In genomic region chr19:53051288-53051985, GRCm38 (mm10) we compare ENCODE assay signal across 8 mouse cellular contexts. TPM values are rescaled to one million over a fixed set of nuclear protein-coding genes. Genes with fewer than 3 reads are reported as not detected.
DNase-seq lines count a peak whose midpoint lies in the region; ATAC-seq lines count a peak whose summit lies in the region.

No protein-coding gene starts in this region.

- peaks cover 6% of the 10 kb centered on the region for H3K4me1 ChIP-seq in intestine, embryonic 16.5 days (ENCODE audit: control insufficient read depth, insufficient read depth, low read length)
- peaks cover 7% of the 10 kb centered on the region; the same call in 1 of the 2 replicates for H3K4me1 ChIP-seq in intestine, embryonic 15.5 days (replicated peaks)
- H3K4me1 ChIP-seq in forebrain, embryonic 11.5 days (replicated peaks; ENCODE audit: control insufficient read depth, insufficient read depth, low read length), result peaks cover 7% of the 10 kb centered on the region; the same call in 1 of the 2 replicates
- H3K4me1 ChIP-seq in midbrain, embryonic 11.5 days (ENCODE audit: control insufficient read depth, insufficient read depth, low read length), result peaks cover 9% of the 10 kb centered on the region

- DNase-seq in adipocyte (ENCODE audit: low spot score), result peak; percentile 90
- no peak for DNase-seq in forebrain, embryonic 11.5 days (ENCODE audit: low spot score)
- peak; percentile 87 for DNase-seq in midbrain, embryonic 11.5 days (ENCODE audit: low spot score, missing footprints)
- DNase-seq in thymus, postnatal 14 days, result no peak
- DNase-seq in layer of hippocampus, adult 9-11 months, result no peak
- DNase-seq in frontal cortex, postnatal 36 days (ENCODE audit: low spot score in 2 of 2), result no peak

- H3K27me3 ChIP-seq in intestine, embryonic 16.5 days (replicated peaks; ENCODE audit: control insufficient read depth, insufficient read depth, low read length), result no peaks in the 10 kb centered on the region
- no peaks in the 10 kb centered on the region for H3K27me3 ChIP-seq in intestine, embryonic 15.5 days (replicated peaks)
- H3K27me3 ChIP-seq in forebrain, embryonic 11.5 days (ENCODE audit: control insufficient read depth, insufficient read depth, low read length), result no peaks in the 10 kb centered on the region
- H3K27me3 ChIP-seq in midbrain, embryonic 11.5 days (ENCODE audit: control insufficient read depth, insufficient read depth, low read length), result no peaks in the 10 kb centered on the region

- peak; percentile 22; the same call in 1 of the 2 replicates for ATAC-seq in intestine, embryonic 16.5 days
- no peak; the same call in 1 of the 2 replicates for ATAC-seq in intestine, embryonic 15.5 days
- 0 out of 2 replicates have a peak, but pooled peaks have one; percentile 36 for ATAC-seq in forebrain, embryonic 11.5 days (replicated peaks; ENCODE audit: low FRiP score)
- ATAC-seq in midbrain, embryonic 11.5 days (ENCODE audit: low FRiP score), result no peak

- H3K4me2 ChIP-seq in intestine, embryonic 16.5 days (ENCODE audit: low read depth, low read length), result no peak overlapping the region
- no peak overlapping the region for H3K4me2 ChIP-seq in intestine, embryonic 15.5 days (replicated peaks)
- no peak overlapping the region for H3K4me2 ChIP-seq in forebrain, embryonic 11.5 days (ENCODE audit: low read depth, low read length, severe bottlenecking)
- no peak overlapping the region for H3K4me2 ChIP-seq in midbrain, embryonic 11.5 days

- H3K9me3 ChIP-seq in intestine, embryonic 16.5 days (ENCODE audit: control insufficient read depth, low read length), result peaks cover 4% of the 10 kb centered on the region; the same call in 1 of the 2 replicates
- H3K9me3 ChIP-seq in intestine, embryonic 15.5 days, result no peaks in the 10 kb centered on the region
- H3K9me3 ChIP-seq in forebrain, embryonic 11.5 days (ENCODE audit: control insufficient read depth, low read length), result no peaks in the 10 kb centered on the region
- H3K9me3 ChIP-seq in midbrain, embryonic 11.5 days (ENCODE audit: control insufficient read depth, low read length), result no peaks in the 10 kb centered on the region; the same call in 1 of the 2 replicates

- 70% methylated on average over 18 of the region's 18 CpGs for WGBS in intestine, embryonic 16.5 days
- WGBS in intestine, embryonic 15.5 days, result 78% methylated on average over 18 of the region's 18 CpGs
- 65% methylated on average over 18 of the region's 18 CpGs for WGBS in forebrain, embryonic 11.5 days
- 64% methylated on average over 18 of the region's 18 CpGs for WGBS in midbrain, embryonic 11.5 days

- no peaks in the 10 kb centered on the region for H3K36me3 ChIP-seq in intestine, embryonic 16.5 days (ENCODE audit: control insufficient read depth, insufficient read depth, low read length)
- H3K36me3 ChIP-seq in intestine, embryonic 15.5 days, result no peaks in the 10 kb centered on the region
- H3K36me3 ChIP-seq in forebrain, embryonic 11.5 days (ENCODE audit: control insufficient read depth, insufficient read depth, low read length), result no peaks in the 10 kb centered on the region
- no peaks in the 10 kb centered on the region for H3K36me3 ChIP-seq in midbrain, embryonic 11.5 days (ENCODE audit: control insufficient read depth, insufficient read depth, low read length)

- no peak overlapping the region for H3K4me3 ChIP-seq in intestine, embryonic 16.5 days (ENCODE audit: low read length)
- H3K4me3 ChIP-seq in intestine, embryonic 15.5 days (replicated peaks), result no peak overlapping the region
- H3K4me3 ChIP-seq in forebrain, embryonic 11.5 days (ENCODE audit: low read depth, low read length), result no peak overlapping the region
- H3K4me3 ChIP-seq in midbrain, embryonic 11.5 days (ENCODE audit: low read depth, low read length), result no peak overlapping the region

- no peak overlapping the region for H3K9ac ChIP-seq in intestine, embryonic 16.5 days (ENCODE audit: low read depth, low read length)
- H3K9ac ChIP-seq in intestine, embryonic 15.5 days, result no peak overlapping the region
- H3K9ac ChIP-seq in forebrain, embryonic 11.5 days (ENCODE audit: low read length), result no peak overlapping the region
- H3K9ac ChIP-seq in midbrain, embryonic 11.5 days (ENCODE audit: low read length), result 0 out of 2 replicates have a peak overlapping the region, but pooled peaks have one; percentile 4

- no peak overlapping the region for H3K27ac ChIP-seq in intestine, embryonic 16.5 days (ENCODE audit: low read length)
- H3K27ac ChIP-seq in intestine, embryonic 15.5 days, result no peak overlapping the region
- H3K27ac ChIP-seq in forebrain, embryonic 11.5 days (ENCODE audit: low read depth, low read length), result no peak overlapping the region
- no peak overlapping the region; the same call in 1 of the 2 replicates for H3K27ac ChIP-seq in midbrain, embryonic 11.5 days (ENCODE audit: low read depth, low read length)

RNA-seq across cellular contexts. Expression of gene Xpnpep1, which starts 11.4 kb away (rescaled TPM):
- polyA plus RNA-seq in intestine, embryonic 16.5 days (2015; fragmentation: Nextera tagmentation; extraction: Ambion mirVana), result 231 and 264 TPM in 2 replicates
- polyA plus RNA-seq in intestine, embryonic 15.5 days (2015; fragmentation: Nextera tagmentation; extraction: Ambion mirVana), result 182 and 206 TPM in 2 replicates
- polyA plus RNA-seq in forebrain, embryonic 11.5 days (2014; fragmentation: Nextera tagmentation; extraction: Ambion mirVana), result 150 and 168 TPM in 2 replicates
- 148 and 150 TPM in 2 replicates for polyA plus RNA-seq in midbrain, embryonic 11.5 days (2014; fragmentation: Nextera tagmentation; extraction: Ambion mirVana)

Comparison
In these comparisons a context has a peak if more than half of its experiments do, and no peak if none do; other contexts are left out.
1. ATAC-seq: peak in intestine, embryonic 16.5 days (single experiment) and forebrain, embryonic 11.5 days (single experiment); none in intestine, embryonic 15.5 days (single experiment) and midbrain, embryonic 11.5 days (single experiment).
2. DNase-seq: peak in adipocyte (single experiment) and midbrain, embryonic 11.5 days (single experiment); none in forebrain, embryonic 11.5 days (single experiment), thymus, postnatal 14 days (single experiment), layer of hippocampus, adult 9-11 months (single experiment) and frontal cortex, postnatal 36 days (0 of 2).